Mouse (Mus musculus) embryonic facial prominence, embryonic 14.5 days (tissue): ENCODE results near the gene Rft1. TPM values are rescaled to one million over a fixed set of nuclear protein-coding genes. Genes with fewer than 3 reads are reported as not detected.

Source experiments
- ATAC-seq: fragments of 200-750 bp; cut with Nextera tagmentation; 2 replicates; pipeline ENCODE4 v1.8.0; 2017; ENCODE audit warnings: low read depth, moderate number of reproducible peaks, moderate TSS enrichment
- DNase-seq: peaks from one replicate; pipeline ENCODE4 v3.0.0-alpha.2; 2015; ENCODE audit warnings: low spot score
- H3K27ac ChIP-seq: fragments of 300-500 bp; sonication (generic); replicated peaks from 2 replicates; pipeline ENCODE4 v1.5.1; 2014; ENCODE audit warnings: low read depth, mild to moderate bottlenecking, low read length, moderate library complexity
- H3K27me3 ChIP-seq: fragments of 300-500 bp; sonication (generic); replicated peaks from 2 replicates; pipeline ENCODE4 v1.6.1; 2014; ENCODE audit warnings: low read length; ENCODE audit not compliant: control insufficient read depth, insufficient read depth
- H3K36me3 ChIP-seq: fragments of 300-500 bp; sonication (generic); 2 replicates; pipeline ENCODE4 v1.6.1; 2014; ENCODE audit warnings: low read length, mixed read lengths; ENCODE audit not compliant: control insufficient read depth, insufficient read depth
- H3K4me1 ChIP-seq: fragments of 300-500 bp; sonication (generic); 2 replicates; pipeline ENCODE4 v1.6.1; 2014; ENCODE audit warnings: antibody characterized with exemption, low read length; ENCODE audit not compliant: control insufficient read depth, insufficient read depth
- H3K4me2 ChIP-seq: fragments of 300-500 bp; sonication (generic); 2 replicates; pipeline ENCODE4 v1.6.1; 2014; ENCODE audit warnings: low read depth, mild to moderate bottlenecking, low read length, moderate library complexity, mixed read lengths
- H3K4me3 ChIP-seq: fragments of 300-500 bp; sonication (generic); 2 replicates; pipeline ENCODE4 v1.5.1; 2014; ENCODE audit warnings: low read depth, mild to moderate bottlenecking, low read length
- H3K9ac ChIP-seq: fragments of 300-500 bp; sonication (generic); 2 replicates; pipeline ENCODE4 v1.6.1; 2014; ENCODE audit warnings: low read depth, mild to moderate bottlenecking, low read length, moderate library complexity, mixed read lengths
- H3K9me3 ChIP-seq: fragments of 300-500 bp; sonication (generic); 2 replicates; pipeline ENCODE4 v1.6.1; 2016; ENCODE audit warnings: low read length; ENCODE audit not compliant: control insufficient read depth
- WGBS: fragments of 180-500 bp; shearing (Covaris S2); extraction: QIAGEN DNeasy Blood & Tissue Kit; methylation state at CpG from one replicate; pipeline ENCODE4 v1.1.7; 2014; 5-methylcytosine and 5-hydroxymethylcytosine counted together
- polyA plus RNA-seq: library from polyadenylated mRNA; unstranded; fragments of >200 nt; fragmentation: Nextera tagmentation; extraction: Ambion mirVana; gene quantifications from 2 replicates; pipeline ENCODE4 v1.2.1, GENCODE M21; 2014

Gene Rft1
- polyA plus RNA-seq, 1 experiment from 2014 or later, result 13.3 TPM

- ATAC-seq (no peak), DNase-seq (no peak)
- Histone ChIP-seq H3K4me3 (no peak overlapping the region), H3K27ac (no peak overlapping the region), H3K27me3 (no peaks in the 10 kb centered on the region), H3K4me1 (peaks cover 14% of the 10 kb centered on the region; the same call in 1 of the 2 replicates), H3K9me3 (no peaks in the 10 kb centered on the region), H3K36me3 (no peaks in the 10 kb centered on the region), H3K9ac (no peak overlapping the region), H3K4me2 (no peak overlapping the region)
- WGBS, result 81% methylated on average over 13 of the region's 13 CpGs
Observed at GRCm38 (mm10) chr14:30635219-30635910, 18.8 kb upstream of the Rft1 start.

GRCm38 (mm10) chr14:30636499-30636898, 17.7 kb upstream of the Rft1 start:
- Histone ChIP-seq H3K9me3 (no peaks in the 10 kb centered on the region), H3K4me3 (no peak overlapping the region), H3K27ac (no peak overlapping the region), H3K4me2 (no peak overlapping the region), H3K4me1 (peaks cover 13% of the 10 kb centered on the region; the same call in 1 of the 2 replicates), H3K9ac (no peak overlapping the region), H3K36me3 (no peaks in the 10 kb centered on the region), H3K27me3 (no peaks in the 10 kb centered on the region)
- no peak for ATAC-seq
- WGBS, result 65% methylated on average over 9 of the region's 9 CpGs
- DNase-seq, result no peak

- 60% methylated on average over 2 of the region's 2 CpGs for WGBS
- Histone ChIP-seq H3K36me3 (no peaks in the 10 kb centered on the region), H3K27ac (no peak overlapping the region), H3K4me1 (peaks cover 11% of the 10 kb centered on the region; the same call in 1 of the 2 replicates), H3K9ac (no peak overlapping the region), H3K9me3 (no peaks in the 10 kb centered on the region), H3K4me3 (no peak overlapping the region), H3K27me3 (no peaks in the 10 kb centered on the region), H3K4me2 (no peak overlapping the region)
- peak; percentile 81 for DNase-seq
- peak; percentile 85; the same call in 1 of the 2 replicates for ATAC-seq
Observed at GRCm38 (mm10) chr14:30637087-30637486, 17.1 kb upstream of the Rft1 start.

- H3K36me3 ChIP-seq, result no peaks in the 10 kb centered on the region
- 88% methylated on average over 4 of the region's 4 CpGs for WGBS
- H3K9ac ChIP-seq, result no peak overlapping the region
- ATAC-seq, result no peak
- H3K27ac ChIP-seq, result no peak overlapping the region
- H3K4me1 ChIP-seq, result peaks cover 11% of the 10 kb centered on the region; the same call in 1 of the 2 replicates
- H3K9me3 ChIP-seq, result no peaks in the 10 kb centered on the region
- H3K4me3 ChIP-seq, result no peak overlapping the region
- H3K27me3 ChIP-seq, result no peaks in the 10 kb centered on the region
- DNase-seq, result no peak
- no peak overlapping the region for H3K4me2 ChIP-seq
Observed at GRCm38 (mm10) chr14:30638009-30638408, 16.2 kb upstream of the Rft1 start.

- ATAC-seq, result no peak
Observed at GRCm38 (mm10) chr14:30638686-30639085, 15.5 kb upstream of the Rft1 start.

GRCm38 (mm10) chr14:30641748-30642147, 12.4 kb upstream of the Rft1 start:
- Histone ChIP-seq H3K4me1 (peaks cover 9% of the 10 kb centered on the region; the same call in 1 of the 2 replicates), H3K9ac (no peak overlapping the region), H3K4me2 (no peak overlapping the region), H3K27ac (no peak overlapping the region), H3K36me3 (no peaks in the 10 kb centered on the region), H3K9me3 (no peaks in the 10 kb centered on the region), H3K27me3 (no peaks in the 10 kb centered on the region), H3K4me3 (no peak overlapping the region)
- ATAC-seq (no peak), DNase-seq (no peak)
- WGBS, result 73% methylated on average over 2 of the region's 2 CpGs

More at GRCm38 (mm10) chr14:30638686-30639085, 15.5 kb upstream of the Rft1 start:
- Histone ChIP-seq H3K27ac (no peak overlapping the region), H3K4me2 (no peak overlapping the region), H3K36me3 (no peaks in the 10 kb centered on the region), H3K27me3 (no peaks in the 10 kb centered on the region), H3K9ac (no peak overlapping the region), H3K4me3 (no peak overlapping the region), H3K4me1 (peaks cover 11% of the 10 kb centered on the region; the same call in 1 of the 2 replicates), H3K9me3 (no peaks in the 10 kb centered on the region)
- DNase-seq, result no peak
- WGBS, result 74% methylated on average over 4 of the region's 4 CpGs

- WGBS, result 90% methylated on average over 2 of the region's 2 CpGs
- Histone ChIP-seq H3K27ac (no peak overlapping the region), H3K9ac (no peak overlapping the region), H3K4me2 (no peak overlapping the region), H3K4me1 (no peaks in the 10 kb centered on the region), H3K4me3 (no peak overlapping the region), H3K27me3 (no peaks in the 10 kb centered on the region), H3K36me3 (no peaks in the 10 kb centered on the region), H3K9me3 (no peaks in the 10 kb centered on the region)
- ATAC-seq (no peak), DNase-seq (no peak)
Observed at GRCm38 (mm10) chr14:30644026-30644425, 10.1 kb upstream of the Rft1 start.

- no peak for ATAC-seq
- no peak overlapping the region for H3K4me2 ChIP-seq
- H3K4me1 ChIP-seq, result no peaks in the 10 kb centered on the region
- no peaks in the 10 kb centered on the region for H3K9me3 ChIP-seq
- no peak overlapping the region for H3K9ac ChIP-seq
- no peak overlapping the region for H3K4me3 ChIP-seq
- H3K27me3 ChIP-seq, result no peaks in the 10 kb centered on the region
- no peak overlapping the region for H3K27ac ChIP-seq
- DNase-seq, result no peak
- WGBS, result 51% methylated on average over 8 of the region's 8 CpGs
- H3K36me3 ChIP-seq, result no peaks in the 10 kb centered on the region
Observed at GRCm38 (mm10) chr14:30645066-30645465, 9.1 kb upstream of the Rft1 start.

- Histone ChIP-seq H3K4me2 (no peak overlapping the region), H3K27me3 (no peaks in the 10 kb centered on the region), H3K4me1 (no peaks in the 10 kb centered on the region), H3K27ac (no peak overlapping the region), H3K36me3 (no peaks in the 10 kb centered on the region), H3K9me3 (no peaks in the 10 kb centered on the region), H3K9ac (no peak overlapping the region), H3K4me3 (no peak overlapping the region)
- no peak for ATAC-seq
- no peak for DNase-seq
- 71% methylated on average over 1 of the region's 1 CpGs for WGBS
Observed at GRCm38 (mm10) chr14:30646486-30646885, 7.7 kb upstream of the Rft1 start.
